Mouse (Mus musculus) limb, embryonic 14.5 days (tissue): ENCODE results near the gene Cdk5rap1. TPM values are rescaled to one million over a fixed set of nuclear protein-coding genes. Genes with fewer than 3 reads are reported as not detected.

Source experiments
- ATAC-seq: fragments of 200-750 bp; cut with Nextera tagmentation; 2 replicates; pipeline ENCODE4 v1.8.0; 2017; ENCODE audit warnings: low read depth, moderate number of reproducible peaks, moderate TSS enrichment; ENCODE audit not compliant: low FRiP score
- DNase-seq: peaks from one replicate; pipeline ENCODE4 v3.0.0-alpha.2; 2015; ENCODE audit warnings: low spot score
- H3K27ac ChIP-seq: fragments of 300-500 bp; sonication (generic); replicated peaks from 2 replicates; pipeline ENCODE4 v1.5.1; 2014; ENCODE audit warnings: low read depth, mild to moderate bottlenecking, low read length, moderate library complexity, mixed read lengths
- H3K27me3 ChIP-seq: fragments of 300-500 bp; sonication (generic); 2 replicates; pipeline ENCODE4 v1.6.1; 2014; ENCODE audit warnings: low read length, mixed read lengths; ENCODE audit not compliant: control insufficient read depth, insufficient read depth
- H3K36me3 ChIP-seq: fragments of 300-500 bp; sonication (generic); 2 replicates; pipeline ENCODE4 v1.6.1; 2014; ENCODE audit warnings: mild to moderate bottlenecking, low read length, moderate library complexity, mixed read lengths; ENCODE audit not compliant: control insufficient read depth, insufficient read depth
- H3K4me1 ChIP-seq: fragments of 300-500 bp; sonication (generic); 2 replicates; pipeline ENCODE4 v1.6.1; 2014; ENCODE audit warnings: antibody characterized with exemption, low read length, mixed read lengths; ENCODE audit not compliant: control insufficient read depth, insufficient read depth
- H3K4me2 ChIP-seq: fragments of 300-500 bp; sonication (generic); replicated peaks from 2 replicates; pipeline ENCODE4 v1.6.1; 2014; ENCODE audit warnings: low read depth, mild to moderate bottlenecking, low read length, moderate library complexity; ENCODE audit not compliant: severe bottlenecking
- H3K4me3 ChIP-seq: fragments of 300-500 bp; sonication (generic); replicated peaks from 2 replicates; pipeline ENCODE4 v1.5.1; 2014; ENCODE audit warnings: low read length
- H3K9ac ChIP-seq: fragments of 300-500 bp; sonication (generic); 2 replicates; pipeline ENCODE4 v1.6.1; 2014; ENCODE audit warnings: mild to moderate bottlenecking, low read depth, low read length, moderate library complexity; ENCODE audit not compliant: severe bottlenecking
- H3K9me3 ChIP-seq: fragments of 300-500 bp; sonication (generic); 2 replicates; pipeline ENCODE4 v1.6.1; 2016; ENCODE audit warnings: low read length; ENCODE audit not compliant: control insufficient read depth
- POLR2A ChIP-seq: fragments of 200-500 bp; IDR thresholded peaks from 2 replicates; pipeline ENCODE4 v1.8.0; 2012; ENCODE audit warnings: inconsistent platforms, mild to moderate bottlenecking, moderate library complexity, borderline replicate concordance; ENCODE audit not compliant: insufficient read depth, insufficient read length; ENCODE audit errors: extremely low read depth
- WGBS: fragments of 180-500 bp; shearing (Covaris S2); extraction: QIAGEN DNeasy Blood & Tissue Kit; methylation state at CpG from one replicate; pipeline ENCODE4 v1.1.7; 2014; 5-methylcytosine and 5-hydroxymethylcytosine counted together
- polyA plus RNA-seq, 2 experiments: library from polyadenylated mRNA; depleted of rRNA in 1 of 2; stranded (reverse) in 1 of 2; unstranded in 1 of 2; fragments of >200 nt; fragmentation: Nextera tagmentation in 1 of 2; extraction: Ambion mirVana in 1 of 2; gene quantifications; 2 replicates each; pipeline versions ENCODE4 v1.2.1 to v1.2.3; 2012 to 2014

Cdk5rap1 gene
- polyA plus RNA-seq (2012; rRNA removed) (16.6 and 20.0 TPM in 2 replicates), polyA plus RNA-seq (2014; fragmentation: Nextera tagmentation; extraction: Ambion mirVana) (9.0 and 13.0 TPM in 2 replicates)

- peak within 1 kb of the TSS; percentile 71 for H3K4me3 ChIP-seq
- 12% methylated on average over 9 of the region's 9 CpGs for WGBS
- H3K4me2 ChIP-seq: peak within 1 kb of the TSS; percentile 77
- H3K4me1 ChIP-seq: no peaks in the 10 kb centered on the region
- H3K9ac ChIP-seq: peak within 1 kb of the TSS; percentile 93
- DNase-seq (no peak), ATAC-seq (peak; percentile 27; the same call in 1 of the 2 replicates)
- H3K36me3 ChIP-seq: peaks cover 12% of the 10 kb centered on the region
- H3K27ac ChIP-seq: peak within 1 kb of the TSS; percentile 88
- no peaks in the 10 kb centered on the region for H3K27me3 ChIP-seq
- H3K9me3 ChIP-seq: no peaks in the 10 kb centered on the region
- TF ChIP-seq POLR2A: no peak
Measured at GRCm38 (mm10) chr2:154372842-154373500, at the start of gene Cdk5rap1. Gene Cdk5rap1 (minus strand): TSS chr2:154373010.

- no peak overlapping the region for H3K4me3 ChIP-seq
- peaks cover 11% of the 10 kb centered on the region for H3K4me1 ChIP-seq
- H3K9me3 ChIP-seq: 0 out of 2 replicates have a peak, but pooled peaks cover 3% of the 10 kb centered on the region
- no peaks in the 10 kb centered on the region for H3K27me3 ChIP-seq
- WGBS: 77% methylated on average over 5 of the region's 5 CpGs
- H3K27ac ChIP-seq: no peak overlapping the region
- H3K36me3 ChIP-seq: no peaks in the 10 kb centered on the region
- DNase-seq (no peak), ATAC-seq (no peak)
- no peak for TF ChIP-seq POLR2A
- no peak overlapping the region for H3K9ac ChIP-seq
- H3K4me2 ChIP-seq: no peak overlapping the region
Measured at GRCm38 (mm10) chr2:154422181-154422580, 49.4 kb upstream of the Cdk5rap1 start.

- 35% methylated on average over 7 of the region's 7 CpGs for WGBS
- H3K4me2 ChIP-seq: no peak overlapping the region
- no peak overlapping the region for H3K4me3 ChIP-seq
- no peak overlapping the region for H3K27ac ChIP-seq
- TF ChIP-seq POLR2A: no peak
- DNase-seq: no peak
- no peak overlapping the region for H3K9ac ChIP-seq
- ATAC-seq: no peak; the same call in 1 of the 2 replicates
- peaks cover 5% of the 10 kb centered on the region for H3K4me1 ChIP-seq
- H3K27me3 ChIP-seq: no peaks in the 10 kb centered on the region
- no peaks in the 10 kb centered on the region for H3K36me3 ChIP-seq
- H3K9me3 ChIP-seq: 0 out of 2 replicates have a peak, but pooled peaks cover 3% of the 10 kb centered on the region
Measured at GRCm38 (mm10) chr2:154420942-154421731, 48.3 kb upstream of the Cdk5rap1 start.

- no peak overlapping the region for H3K4me3 ChIP-seq
- no peaks in the 10 kb centered on the region for H3K36me3 ChIP-seq
- peak overlapping the region; percentile 45; the same call in 1 of the 2 replicates for H3K27ac ChIP-seq
- no peak for TF ChIP-seq POLR2A
- no peak overlapping the region for H3K4me2 ChIP-seq
- H3K9me3 ChIP-seq: no peaks in the 10 kb centered on the region
- ATAC-seq (no peak), DNase-seq (no peak)
- H3K4me1 ChIP-seq: peaks cover 4% of the 10 kb centered on the region; the same call in 1 of the 2 replicates
- H3K27me3 ChIP-seq: no peaks in the 10 kb centered on the region
- 72% methylated on average over 9 of the region's 9 CpGs for WGBS
- no peak overlapping the region for H3K9ac ChIP-seq
Measured at GRCm38 (mm10) chr2:154419631-154420515, 47.1 kb upstream of the Cdk5rap1 start.

- no peaks in the 10 kb centered on the region for H3K27me3 ChIP-seq
- H3K36me3 ChIP-seq: no peaks in the 10 kb centered on the region
- 86% methylated on average over 7 of the region's 7 CpGs for WGBS
- H3K9me3 ChIP-seq: no peaks in the 10 kb centered on the region
- DNase-seq (no peak), ATAC-seq (no peak)
- no peak overlapping the region for H3K4me3 ChIP-seq
- H3K27ac ChIP-seq: no peak overlapping the region
- H3K4me1 ChIP-seq: peaks cover 4% of the 10 kb centered on the region; the same call in 1 of the 2 replicates
- no peak overlapping the region for H3K4me2 ChIP-seq
- TF ChIP-seq POLR2A: no peak
- H3K9ac ChIP-seq: no peak overlapping the region
Measured at GRCm38 (mm10) chr2:154418001-154418400, 45.2 kb upstream of the Cdk5rap1 start.
